Mouse (Mus musculus) liver, adult (tissue): ENCODE measurements around the gene Ffar3.

ENCODE experiments used
- GATA4 ChIP-seq: IDR thresholded peaks from 2 replicates; pipeline ENCODE4 v1.6.1; 2014; ENCODE audit warnings: mild to moderate bottlenecking, low read length; ENCODE audit not compliant: insufficient replicate concordance

Ffar3 gene

GRCm38 (mm10) chr7:30856078-30856477 lies at the start of gene Ffar3:
Gene Ffar3 (minus strand): TSS chr7:30856178.
- no peak for TF ChIP-seq GATA4

GRCm38 (mm10) chr7:30904042-30904441 lies 48.1 kb upstream of the Ffar3 start:
- no peak for TF ChIP-seq GATA4

DNA sequence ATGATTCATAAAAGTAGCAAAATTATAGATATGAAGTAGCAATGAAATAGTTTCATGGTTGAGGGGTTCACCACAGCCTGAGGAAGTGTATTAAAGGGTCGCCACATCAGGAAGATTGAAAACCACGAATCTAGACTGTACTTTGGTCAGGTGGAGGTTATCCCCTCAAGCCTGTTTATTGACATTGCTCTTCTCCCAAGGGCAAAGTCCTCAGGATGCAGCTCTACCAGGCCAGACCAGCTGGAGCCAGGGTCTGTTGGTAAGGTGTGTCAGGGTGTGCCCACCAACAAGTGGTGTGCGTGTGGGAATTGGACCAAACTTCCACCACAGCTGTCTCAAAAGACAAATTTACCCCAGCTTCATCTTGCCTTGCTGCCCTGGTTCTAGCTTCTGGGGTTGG lies 39.2 kb upstream of the Ffar3 start:
- TF ChIP-seq GATA4: no peak

- TF ChIP-seq GATA4: no peak
Observed at GRCm38 (mm10) chr7:30892515-30892914, 36.5 kb upstream of the Ffar3 start.

GRCm38 (mm10) chr7:30891746-30892145 lies 35.8 kb upstream of the Ffar3 start:
- no peak for TF ChIP-seq GATA4

DNA sequence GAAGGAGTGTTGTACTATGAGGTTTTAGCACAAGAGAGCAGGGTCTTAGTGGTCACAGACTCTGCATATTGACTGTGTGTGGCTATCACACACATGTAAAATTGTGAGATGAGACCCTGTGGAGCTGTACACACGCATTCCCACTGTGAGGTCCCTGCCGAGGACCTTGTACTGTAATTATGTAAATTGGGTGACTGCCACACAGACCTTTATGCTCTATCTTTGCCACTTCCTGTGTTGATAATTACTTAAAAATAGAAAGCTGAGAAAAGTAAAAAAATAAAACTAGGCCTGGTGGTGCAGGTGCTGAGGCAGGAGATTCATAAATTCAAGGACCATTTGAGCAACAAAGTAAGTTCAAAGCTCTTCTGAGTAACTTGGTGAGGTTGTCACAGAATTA lies 34.7 kb upstream of the Ffar3 start:
- no peak for TF ChIP-seq GATA4

DNA sequence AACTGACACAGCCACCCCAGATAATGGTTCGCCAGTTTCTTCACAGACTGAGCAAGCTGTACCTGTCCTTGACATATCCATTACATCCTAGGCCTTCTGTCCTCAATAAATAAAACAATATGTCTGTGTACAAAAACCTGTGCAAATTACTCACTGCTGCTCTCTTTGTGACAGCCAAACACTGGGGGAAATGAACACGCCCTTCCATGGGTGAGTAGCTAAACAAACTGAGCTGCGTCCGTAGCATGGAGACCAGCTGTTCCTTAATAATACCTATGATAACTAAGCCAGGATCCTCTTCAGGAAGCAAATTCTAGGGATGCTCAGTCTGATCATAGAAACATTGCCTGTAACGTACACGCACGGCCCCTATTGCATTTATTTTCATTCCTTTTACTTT lies 32.8 kb upstream of the Ffar3 start:
- TF ChIP-seq GATA4: no peak

- no peak for TF ChIP-seq GATA4
Observed at GRCm38 (mm10) chr7:30887568-30888188, 31.7 kb upstream of the Ffar3 start.

DNA sequence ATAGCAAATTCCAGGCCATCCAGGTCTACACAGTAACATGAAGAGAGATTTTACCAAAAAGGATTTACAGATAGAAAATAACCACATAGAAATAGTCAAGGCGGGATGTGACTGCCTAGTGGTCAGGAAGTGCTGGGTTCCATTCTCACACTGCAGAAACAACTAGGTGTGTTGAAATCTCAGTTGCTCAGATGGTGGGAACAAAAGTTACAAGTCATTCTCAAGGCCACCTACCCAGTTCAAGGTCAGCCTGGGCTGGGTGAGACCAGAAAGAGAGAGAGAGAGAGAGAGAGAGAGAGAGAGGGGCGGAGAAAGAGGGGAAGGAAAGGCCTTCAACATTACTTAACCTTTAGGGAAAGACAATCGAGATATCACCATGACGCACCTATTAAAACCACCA lies 30.9 kb upstream of the Ffar3 start:
- no peak for TF ChIP-seq GATA4

DNA sequence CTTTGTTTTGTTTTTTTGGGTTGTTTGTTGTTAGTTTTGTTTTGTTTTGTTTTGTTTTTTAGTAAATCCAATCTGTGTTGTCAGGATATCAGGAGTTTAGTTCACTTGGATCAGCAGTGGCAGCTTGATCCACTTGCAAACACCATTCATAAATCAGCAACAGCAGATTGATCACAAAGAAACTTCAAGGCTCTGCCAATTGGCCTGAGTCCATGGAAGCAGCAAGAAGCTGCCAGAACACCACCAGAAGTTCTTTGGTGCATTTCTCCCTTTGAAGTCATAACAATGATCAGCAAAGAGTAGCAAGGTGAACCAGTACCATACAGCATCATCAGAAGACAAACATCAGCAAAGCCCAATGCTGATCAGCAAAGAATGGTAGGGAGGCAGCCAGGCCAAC lies 28.1 kb upstream of the Ffar3 start:
- no peak for TF ChIP-seq GATA4

DNA sequence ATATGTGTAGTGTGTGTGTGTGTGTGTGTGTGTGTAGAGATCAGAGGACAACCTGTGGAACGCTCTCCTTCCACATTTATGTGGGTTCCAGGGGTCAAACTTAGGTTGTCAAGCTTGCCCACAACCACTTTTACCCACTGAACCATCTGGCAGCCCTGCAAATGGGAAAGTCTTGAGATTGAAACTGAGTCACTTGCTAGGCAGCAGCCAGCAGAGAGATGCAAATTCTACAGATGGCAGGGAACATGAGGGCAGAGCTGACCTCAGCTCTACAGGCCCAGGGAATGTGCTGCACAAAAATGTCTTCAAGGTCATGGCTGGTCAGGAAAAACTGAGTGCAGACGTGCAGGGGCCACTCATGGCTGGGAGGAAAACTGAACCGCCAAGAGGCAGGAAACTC lies 25.4 kb upstream of the Ffar3 start:
- TF ChIP-seq GATA4: no peak

GRCm38 (mm10) chr7:30880176-30880575 lies 24.2 kb upstream of the Ffar3 start, which contains the start of gene Cd22:
Gene Cd22 (minus strand): TSS chr7:30880342.
- no peak for TF ChIP-seq GATA4

DNA sequence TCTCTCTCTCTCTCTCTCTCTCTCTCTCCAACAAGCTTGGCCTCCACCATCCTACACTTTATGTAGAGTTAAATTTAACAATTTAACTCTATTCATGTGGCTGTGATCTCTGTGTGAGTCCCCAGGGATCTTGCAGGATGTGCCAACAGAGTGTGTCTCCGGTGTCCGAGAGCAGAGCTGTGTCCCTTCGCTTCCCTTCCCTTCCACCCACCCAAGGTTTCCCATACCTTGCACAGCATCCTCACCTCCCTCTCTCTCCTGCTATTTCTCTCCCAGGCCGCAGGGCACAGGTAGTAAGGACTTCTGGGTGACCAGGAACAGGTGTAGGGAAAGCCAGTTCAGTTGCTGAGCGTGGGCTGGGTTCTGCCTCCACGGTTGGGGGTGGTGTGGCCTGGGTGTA lies 23.0 kb upstream of the Ffar3 start:
- no peak for TF ChIP-seq GATA4

DNA sequence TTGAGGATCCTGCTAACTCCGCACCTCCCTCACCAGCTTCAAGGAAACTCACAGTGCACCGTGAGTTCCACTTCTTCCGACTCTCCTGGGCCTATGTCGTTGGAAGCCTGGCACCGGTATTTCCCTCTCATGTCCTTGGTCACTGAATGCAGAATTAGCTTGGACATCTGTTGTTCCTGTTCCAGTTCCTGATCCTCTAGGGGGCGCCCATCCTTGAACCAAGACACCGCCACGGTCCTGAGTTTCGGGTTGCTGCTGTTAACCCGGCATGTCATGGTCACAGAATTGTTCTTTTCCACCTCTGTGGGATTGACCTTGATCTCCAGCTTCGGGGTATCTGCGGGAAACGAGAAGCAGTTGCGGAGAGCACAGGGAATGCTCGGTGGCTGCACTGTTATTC lies 17.1 kb upstream of the Ffar3 start:
- TF ChIP-seq GATA4: no peak

- TF ChIP-seq GATA4: no peak
Observed at GRCm38 (mm10) chr7:30863386-30863785, 7.4 kb upstream of the Ffar3 start.

- no peak for TF ChIP-seq GATA4
Observed at GRCm38 (mm10) chr7:30861464-30861863, 5.5 kb upstream of the Ffar3 start, which contains the start of gene Ffar1. Gene Ffar1 (minus strand): TSS chr7:30861564.
